Mouse (Mus musculus) stomach, embryonic 14.5 days (tissue): ENCODE results near the gene Usp47. TPM values are rescaled to one million over a fixed set of nuclear protein-coding genes. Genes with fewer than 3 reads are reported as not detected.

Experiments used
- ATAC-seq: fragments of 200-750 bp; cut with Nextera tagmentation; 2 replicates; pipeline ENCODE4 v1.8.0; 2017; ENCODE audit warnings: low read depth, moderate TSS enrichment; ENCODE audit not compliant: insufficient number of reproducible peaks, insufficient read depth, low FRiP score
- H3K27ac ChIP-seq: fragments of 300-500 bp; sonication (generic); 2 replicates; pipeline ENCODE4 v1.5.1; 2014; ENCODE audit warnings: mild to moderate bottlenecking, low read length, moderate library complexity, mixed read lengths
- H3K27me3 ChIP-seq: fragments of 300-500 bp; sonication (generic); 2 replicates; pipeline ENCODE4 v1.6.1; 2014; ENCODE audit warnings: low read length, control low read depth, mixed read lengths; ENCODE audit not compliant: control insufficient read depth, insufficient read depth
- H3K36me3 ChIP-seq: fragments of 300-500 bp; sonication (generic); 2 replicates; pipeline ENCODE4 v1.6.1; 2014; ENCODE audit warnings: mild to moderate bottlenecking, control low read depth, low read length, moderate library complexity, mixed read lengths; ENCODE audit not compliant: control insufficient read depth, insufficient read depth
- H3K4me1 ChIP-seq: fragments of 300-500 bp; sonication (generic); 2 replicates; pipeline ENCODE4 v1.6.1; 2014; ENCODE audit warnings: low read length, control low read depth, mixed read lengths; ENCODE audit not compliant: control insufficient read depth, insufficient read depth
- H3K4me2 ChIP-seq: fragments of 300-500 bp; sonication (generic); replicated peaks from 2 replicates; pipeline ENCODE4 v1.6.1; 2014; ENCODE audit warnings: low read depth, low read length, control low read depth
- H3K4me3 ChIP-seq: fragments of 300-500 bp; sonication (generic); 2 replicates; pipeline ENCODE4 v1.5.1; 2014; ENCODE audit warnings: low read depth, low read length, control low read depth
- H3K9ac ChIP-seq: fragments of 300-500 bp; sonication (generic); replicated peaks from 2 replicates; pipeline ENCODE4 v1.6.1; 2014; ENCODE audit warnings: low read depth, mild to moderate bottlenecking, control low read depth, low read length, moderate library complexity, mixed read lengths
- H3K9me3 ChIP-seq: fragments of 300-500 bp; sonication (generic); 2 replicates; pipeline ENCODE4 v1.6.1; 2016; ENCODE audit warnings: low read depth, low read length, control low read depth; ENCODE audit not compliant: control insufficient read depth
- WGBS: fragments of 180-500 bp; shearing (Covaris S2); extraction: QIAGEN DNeasy Blood & Tissue Kit; methylation state at CpG from one replicate; pipeline ENCODE4 v1.1.7; 2014; 5-methylcytosine and 5-hydroxymethylcytosine counted together
- polyA plus RNA-seq: library from polyadenylated mRNA; unstranded; fragments of >200 nt; fragmentation: Nextera tagmentation; extraction: Ambion mirVana; gene quantifications from 2 replicates; pipeline ENCODE4 v1.2.1, GENCODE M21; 2014

Gene Usp47
- polyA plus RNA-seq, 1 experiment from 2014 or later: 86.9 TPM

- no peaks in the 10 kb centered on the region for H3K9me3 ChIP-seq
- H3K27ac ChIP-seq: no peak overlapping the region
- H3K9ac ChIP-seq: no peak overlapping the region
- no peaks in the 10 kb centered on the region for H3K27me3 ChIP-seq
- H3K36me3 ChIP-seq: no peaks in the 10 kb centered on the region
- no peak for ATAC-seq
- H3K4me1 ChIP-seq: no peaks in the 10 kb centered on the region
- no peak overlapping the region for H3K4me2 ChIP-seq
- H3K4me3 ChIP-seq: no peak overlapping the region
These were observed 23.9 kb upstream of the Usp47 start for GRCm38 (mm10) chr7:111999376-111999775.

GRCm38 (mm10) chr7:112000166-112000565 lies 23.1 kb upstream of the Usp47 start:
- no peak for ATAC-seq
- Histone ChIP-seq H3K4me2 (no peak overlapping the region), H3K36me3 (no peaks in the 10 kb centered on the region), H3K27ac (no peak overlapping the region), H3K4me1 (no peaks in the 10 kb centered on the region), H3K9me3 (no peaks in the 10 kb centered on the region), H3K27me3 (no peaks in the 10 kb centered on the region), H3K9ac (no peak overlapping the region), H3K4me3 (no peak overlapping the region)
- 88% methylated on average over 1 of the region's 1 CpGs for WGBS

GRCm38 (mm10) chr7:112010511-112010910 lies 12.8 kb upstream of the Usp47 start:
- no peak overlapping the region for H3K4me3 ChIP-seq
- H3K9ac ChIP-seq: no peak overlapping the region

GRCm38 (mm10) chr7:112010976-112011375 lies 12.3 kb upstream of the Usp47 start:
- Histone ChIP-seq H3K4me3 (no peak overlapping the region), H3K9me3 (no peaks in the 10 kb centered on the region), H3K27me3 (no peaks in the 10 kb centered on the region), H3K36me3 (no peaks in the 10 kb centered on the region), H3K27ac (no peak overlapping the region), H3K4me2 (no peak overlapping the region), H3K9ac (no peak overlapping the region), H3K4me1 (peaks cover 12% of the 10 kb centered on the region)
- no peak for ATAC-seq
- WGBS: 47% methylated on average over 4 of the region's 4 CpGs

More at GRCm38 (mm10) chr7:112010511-112010910, 12.8 kb upstream of the Usp47 start:
- H3K4me1 ChIP-seq: peaks cover 12% of the 10 kb centered on the region
- no peak overlapping the region for H3K4me2 ChIP-seq
- no peaks in the 10 kb centered on the region for H3K27me3 ChIP-seq
- no peak for ATAC-seq
- no peak overlapping the region for H3K27ac ChIP-seq
- no peaks in the 10 kb centered on the region for H3K9me3 ChIP-seq
- no peaks in the 10 kb centered on the region for H3K36me3 ChIP-seq
- 69% methylated on average over 2 of the region's 2 CpGs for WGBS

- 25% methylated on average over 5 of the region's 5 CpGs for WGBS
- no peak overlapping the region for H3K9ac ChIP-seq
- no peak overlapping the region for H3K4me3 ChIP-seq
- H3K4me2 ChIP-seq: no peak overlapping the region
- H3K4me1 ChIP-seq: peaks cover 12% of the 10 kb centered on the region
- H3K36me3 ChIP-seq: no peaks in the 10 kb centered on the region
- no peaks in the 10 kb centered on the region for H3K9me3 ChIP-seq
- peak; percentile 23; the same call in 1 of the 2 replicates for ATAC-seq
- H3K27me3 ChIP-seq: no peaks in the 10 kb centered on the region
- H3K27ac ChIP-seq: no peak overlapping the region
These were observed 11.2 kb upstream of the Usp47 start for GRCm38 (mm10) chr7:112012102-112012501.

GRCm38 (mm10) chr7:112012621-112013177 lies 10.6 kb upstream of the Usp47 start:
- no peak overlapping the region for H3K4me2 ChIP-seq
- no peaks in the 10 kb centered on the region for H3K27me3 ChIP-seq
- no peak overlapping the region for H3K9ac ChIP-seq
- ATAC-seq: no peak
- H3K4me3 ChIP-seq: no peak overlapping the region
- H3K36me3 ChIP-seq: no peaks in the 10 kb centered on the region
- H3K27ac ChIP-seq: no peak overlapping the region
- no peaks in the 10 kb centered on the region for H3K9me3 ChIP-seq
- 54% methylated on average over 6 of the region's 6 CpGs for WGBS
- H3K4me1 ChIP-seq: peaks cover 12% of the 10 kb centered on the region

GRCm38 (mm10) chr7:112014148-112014547 lies 9.2 kb upstream of the Usp47 start:
- ATAC-seq: no peak

GRCm38 (mm10) chr7:112022506-112023149 lies 676 bp upstream of the Usp47 start:
- H3K27me3 ChIP-seq: no peaks in the 10 kb centered on the region
- ATAC-seq: peak; percentile 8; the same call in 1 of the 2 replicates
- peaks cover 26% of the 10 kb centered on the region for H3K4me1 ChIP-seq
- H3K27ac ChIP-seq: peak overlapping the region; percentile 97
- H3K9ac ChIP-seq: peak overlapping the region; percentile 84
- no peaks in the 10 kb centered on the region for H3K9me3 ChIP-seq
- H3K36me3 ChIP-seq: no peaks in the 10 kb centered on the region
- peak overlapping the region; percentile 86 for H3K4me2 ChIP-seq
- 14% methylated on average over 17 of the region's 17 CpGs for WGBS
- H3K4me3 ChIP-seq: peak overlapping the region; percentile 64

More at GRCm38 (mm10) chr7:112014148-112014547, 9.2 kb upstream of the Usp47 start:
- 70% methylated on average over 2 of the region's 2 CpGs for WGBS
- Histone ChIP-seq H3K9ac (no peak overlapping the region), H3K4me3 (no peak overlapping the region), H3K9me3 (no peaks in the 10 kb centered on the region), H3K36me3 (no peaks in the 10 kb centered on the region), H3K27ac (no peak overlapping the region), H3K27me3 (no peaks in the 10 kb centered on the region), H3K4me2 (no peak overlapping the region), H3K4me1 (peaks cover 12% of the 10 kb centered on the region)
